7 mouse cellular contexts compared by ENCODE assay signal in genomic region chr7:90475793-90476312, GRCm38 (mm10). TPM values are rescaled to one million over a fixed set of nuclear protein-coding genes. Genes with fewer than 3 reads are reported as not detected.
DNase-seq lines count a peak whose midpoint lies in the region; ATAC-seq and TF ChIP-seq lines count a peak whose summit lies in the region.

Gene Tmem126b, minus strand, starts transcription at chr7:90476001.

- TF ChIP-seq POLR2A in small intestine, adult 2 months (IDR thresholded peaks at IDR 0.05; ENCODE audit: low read depth, low read length) = peak; percentile 77

- intact Hi-C loops in left cerebral cortex, postnatal 4 days (cut with DNase I) = no loop called here

- peak within 1 kb of the TSS; percentile 66 for H3K9ac ChIP-seq in intestine, postnatal 0 days (ENCODE audit: low read depth, low read length)
- peak within 1 kb of the TSS; percentile 73 for H3K9ac ChIP-seq in midbrain, embryonic 12.5 days (replicated peaks)

- peak within 1 kb of the TSS; percentile 87 for H3K27ac ChIP-seq in embryonic facial prominence, embryonic 10.5 days (replicated peaks)
- H3K27ac ChIP-seq in intestine, postnatal 0 days (ENCODE audit: low read depth, low read length) = peak within 1 kb of the TSS; percentile 71
- H3K27ac ChIP-seq in midbrain, embryonic 12.5 days (replicated peaks) = peak within 1 kb of the TSS; percentile 84
- H3K27ac ChIP-seq in small intestine, adult 2 months (ENCODE audit: insufficient read depth, low read depth, low read length) = peak within 1 kb of the TSS; percentile 61

- under 1% methylated on average over 36 of the region's 36 CpGs for WGBS in embryonic facial prominence, embryonic 10.5 days
- whole genome bisulfite sequencing in intestine, postnatal 0 days = under 1% methylated on average over 36 of the region's 36 CpGs
- WGBS in midbrain, embryonic 12.5 days = under 1% methylated on average over 36 of the region's 36 CpGs
- WGBS in small intestine, adult 2 months = under 1% methylated on average over 36 of the region's 36 CpGs

- H3K4me3 ChIP-seq in embryonic facial prominence, embryonic 10.5 days = peak within 1 kb of the TSS; percentile 74
- H3K4me3 ChIP-seq in intestine, postnatal 0 days (ENCODE audit: low read depth, low read length) = peak within 1 kb of the TSS; percentile 62
- peak within 1 kb of the TSS; percentile 65 for H3K4me3 ChIP-seq in midbrain, embryonic 12.5 days
- H3K4me3 ChIP-seq in small intestine, adult 2 months (ENCODE audit: low read depth, low read length) = peak within 1 kb of the TSS; percentile 80

- DNase-seq in adrenal gland, postnatal 10 days = peak; percentile 99
- peak; percentile 99 for DNase-seq in embryonic facial prominence, embryonic 10.5 days (ENCODE audit: low spot score)
- peak; percentile 82 for DNase-seq in gonadal fat pad, adult 2 months (ENCODE audit: low read depth)
- DNase-seq in left cerebral cortex, postnatal 4 days = peak; percentile 99

- no peaks in the 10 kb centered on the region for H3K9me3 ChIP-seq in embryonic facial prominence, embryonic 10.5 days
- no peaks in the 10 kb centered on the region for H3K9me3 ChIP-seq in intestine, postnatal 0 days (ENCODE audit: control insufficient read depth)
- no peaks in the 10 kb centered on the region for H3K9me3 ChIP-seq in midbrain, embryonic 12.5 days

- no peak for TF ChIP-seq CTCF in intestine, postnatal 0 days (IDR thresholded peaks at IDR 0.05; ENCODE audit: low read depth)
- TF ChIP-seq CTCF in small intestine, adult 2 months (IDR thresholded peaks at IDR 0.05; ENCODE audit: extremely low read depth, insufficient read length, insufficient replicate concordance, low read depth, low read length) = no peak

- H3K36me3 ChIP-seq in embryonic facial prominence, embryonic 10.5 days (replicated peaks) = no peaks in the 10 kb centered on the region
- 0 out of 2 replicates have a peak, but pooled peaks cover 6% of the 10 kb centered on the region for H3K36me3 ChIP-seq in intestine, postnatal 0 days (ENCODE audit: control insufficient read depth, insufficient read depth)
- no peaks in the 10 kb centered on the region for H3K36me3 ChIP-seq in midbrain, embryonic 12.5 days
- H3K36me3 ChIP-seq in small intestine, adult 2 months (ENCODE audit: control insufficient read depth, insufficient read depth, low read length) = 0 out of 2 replicates have a peak, but pooled peaks cover 3% of the 10 kb centered on the region

- ATAC-seq in intestine, postnatal 0 days = peak; percentile 100
- peak; percentile 100 for ATAC-seq in midbrain, embryonic 12.5 days (ENCODE audit: low FRiP score, low read depth)

- H3K4me1 ChIP-seq in embryonic facial prominence, embryonic 10.5 days = peaks cover 15% of the 10 kb centered on the region
- H3K4me1 ChIP-seq in intestine, postnatal 0 days (replicated peaks; ENCODE audit: control insufficient read depth, insufficient read depth, low read length) = 0 out of 2 replicates have a peak, but pooled peaks cover 3% of the 10 kb centered on the region
- H3K4me1 ChIP-seq in midbrain, embryonic 12.5 days = peaks cover 14% of the 10 kb centered on the region
- H3K4me1 ChIP-seq in small intestine, adult 2 months (ENCODE audit: control insufficient read depth, insufficient read depth, insufficient read length, low read length) = no peaks in the 10 kb centered on the region

- peaks cover 12% of the 10 kb centered on the region; the same call in 1 of the 2 replicates for H3K27me3 ChIP-seq in embryonic facial prominence, embryonic 10.5 days (replicated peaks; ENCODE audit: low read depth, poor library complexity, severe bottlenecking)
- peaks cover 7% of the 10 kb centered on the region for H3K27me3 ChIP-seq in intestine, postnatal 0 days (replicated peaks; ENCODE audit: control insufficient read depth, insufficient read depth, low read length)
- no peaks in the 10 kb centered on the region for H3K27me3 ChIP-seq in midbrain, embryonic 12.5 days
- H3K27me3 ChIP-seq in small intestine, adult 2 months (ENCODE audit: control insufficient read depth, insufficient read depth, low read length) = peaks cover 4% of the 10 kb centered on the region; the same call in 1 of the 2 replicates

- peak within 1 kb of the TSS; percentile 96 for H3K4me2 ChIP-seq in intestine, postnatal 0 days (replicated peaks; ENCODE audit: low read depth)
- H3K4me2 ChIP-seq in midbrain, embryonic 12.5 days (replicated peaks) = peak within 1 kb of the TSS; percentile 81

RNA-seq across cellular contexts. Expression of gene Tmem126b, which starts in this region (rescaled TPM):
- 10 to 100 TPM; 15.9 to 22.6 TPM for total RNA-seq in adrenal gland, postnatal 10 days (2021)
- polyA plus RNA-seq in embryonic facial prominence, embryonic 10.5 days (2016; fragmentation: Nextera tagmentation; extraction: Ambion mirVana) = 35.2 and 36.2 TPM in 2 replicates
- polyA plus RNA-seq in gonadal fat pad, adult 2 months (2012; rRNA removed) = 9.7 and 13.0 TPM in 2 replicates
- 29.0 and 32.0 TPM in 2 replicates for polyA plus RNA-seq in intestine, postnatal 0 days (2015; fragmentation: Nextera tagmentation; extraction: Ambion mirVana)
- total RNA-seq in left cerebral cortex, postnatal 4 days (2021) = 10 to 100 TPM; 13.4 TPM
- 40.7 and 44.6 TPM in 2 replicates for polyA plus RNA-seq in midbrain, embryonic 12.5 days (2016; fragmentation: Nextera tagmentation; extraction: Ambion mirVana)
- 4.8 and 6.5 TPM in 2 replicates for polyA plus RNA-seq in small intestine, adult 2 months (2012; rRNA removed)

Comparison
In these comparisons a context has a peak if more than half of its experiments do, and no peak if none do; other contexts are left out.
1. Peak in every context shown above with its lines: DNase-seq, ATAC-seq, H3K4me3 ChIP-seq and H3K27ac ChIP-seq.